Mouse (Mus musculus) cortical plate, adult 2 months (tissue): ENCODE measurements around the gene Cox17. TPM values are rescaled to one million over a fixed set of nuclear protein-coding genes. Genes with fewer than 3 reads are reported as not detected.

ENCODE experiments used
- H3K27ac ChIP-seq: fragments of 200-500 bp; 2 replicates; pipeline ENCODE4 v1.5.1; 2012; ENCODE audit warnings: low read length, control low read depth, inconsistent platforms; ENCODE audit not compliant: insufficient read depth
- H3K4me1 ChIP-seq: fragments of 200-500 bp; 2 replicates; pipeline ENCODE4 v1.6.1; 2011; ENCODE audit warnings: low read length; ENCODE audit not compliant: control insufficient read depth, insufficient read depth
- H3K4me3 ChIP-seq: fragments of 200-500 bp; 2 replicates; pipeline ENCODE4 v1.5.1; 2011; ENCODE audit warnings: mild to moderate bottlenecking, low read length, control low read depth; ENCODE audit not compliant: insufficient read depth
- CTCF ChIP-seq: fragments of 200-500 bp; IDR thresholded peaks from 2 replicates; pipeline ENCODE4 v1.5.1; 2011; ENCODE audit warnings: mild to moderate bottlenecking, control low read depth, low read length; ENCODE audit not compliant: insufficient read depth; ENCODE audit errors: extremely low read depth
- POLR2A ChIP-seq: fragments of 200-500 bp; IDR thresholded peaks from 2 replicates; pipeline ENCODE4 v1.6.1; 2011; ENCODE audit warnings: mild to moderate bottlenecking, low read length, control low read depth; ENCODE audit not compliant: insufficient read depth; ENCODE audit errors: extremely low read depth
- polyA plus RNA-seq: library from polyadenylated mRNA; depleted of rRNA; stranded (reverse); fragments of >200 nt; gene quantifications from 2 replicates; pipeline ENCODE4 v1.2.3, GENCODE M21; 2012

The Cox17 gene
- polyA plus RNA-seq, 1 experiment, result 239 TPM

- Histone ChIP-seq H3K4me3 (peak overlapping the region; percentile 76), H3K4me1 (peaks cover 3% of the 10 kb centered on the region), H3K27ac (no peak overlapping the region)
- TF ChIP-seq POLR2A (no peak), CTCF (no peak)
Measured at GRCm38 (mm10) chr16:38347588-38347987, 797 bp downstream of the Cox17 start.

- H3K4me1 ChIP-seq, result peaks cover 3% of the 10 kb centered on the region
- no peak overlapping the region for H3K27ac ChIP-seq
- TF ChIP-seq CTCF (no peak), POLR2A (no peak)
- no peak overlapping the region for H3K4me3 ChIP-seq
Measured at GRCm38 (mm10) chr16:38348217-38348761, 1.5 kb downstream of the Cox17 start.

GRCm38 (mm10) chr16:38349881-38350280 is 3.1 kb downstream of the Cox17 start:
- no peak for TF ChIP-seq CTCF
- no peak for TF ChIP-seq POLR2A
- H3K27ac ChIP-seq, result no peak overlapping the region
- peaks cover 3% of the 10 kb centered on the region for H3K4me1 ChIP-seq
- no peak overlapping the region for H3K4me3 ChIP-seq

GRCm38 (mm10) chr16:38350361-38350855 is 3.6 kb downstream of the Cox17 start:
- Histone ChIP-seq H3K4me3 (no peak overlapping the region), H3K27ac (no peak overlapping the region), H3K4me1 (peaks cover 3% of the 10 kb centered on the region)
- no peak for TF ChIP-seq POLR2A
- TF ChIP-seq CTCF, result no peak

GRCm38 (mm10) chr16:38350939-38351338 is 4.1 kb downstream of the Cox17 start:
- H3K27ac ChIP-seq, result no peak overlapping the region
- no peak overlapping the region for H3K4me3 ChIP-seq
- peaks cover 3% of the 10 kb centered on the region for H3K4me1 ChIP-seq
- TF ChIP-seq CTCF, result no peak
- TF ChIP-seq POLR2A, result no peak

GRCm38 (mm10) chr16:38352031-38352430 is 5.2 kb downstream of the Cox17 start:
- TF ChIP-seq CTCF, result no peak
- H3K4me1 ChIP-seq, result peaks cover 3% of the 10 kb centered on the region
- no peak overlapping the region for H3K4me3 ChIP-seq
- no peak overlapping the region for H3K27ac ChIP-seq

- TF ChIP-seq CTCF (no peak), POLR2A (no peak)
- Histone ChIP-seq H3K27ac (no peak overlapping the region), H3K4me1 (peaks cover 2% of the 10 kb centered on the region), H3K4me3 (no peak overlapping the region)
Measured at GRCm38 (mm10) chr16:38352851-38353250, 6.1 kb downstream of the Cox17 start.

GRCm38 (mm10) chr16:38353642-38354041 is 6.9 kb downstream of the Cox17 start:
- H3K4me1 ChIP-seq, result no peaks in the 10 kb centered on the region
- TF ChIP-seq CTCF (no peak), POLR2A (no peak)
- no peak overlapping the region for H3K4me3 ChIP-seq
- H3K27ac ChIP-seq, result no peak overlapping the region

- Histone ChIP-seq H3K4me1 (no peaks in the 10 kb centered on the region), H3K27ac (no peak overlapping the region), H3K4me3 (no peak overlapping the region)
- TF ChIP-seq POLR2A (no peak), CTCF (no peak)
Measured at GRCm38 (mm10) chr16:38354185-38354913, 7.6 kb downstream of the Cox17 start.

GRCm38 (mm10) chr16:38358256-38358812 is 11.5 kb downstream of the Cox17 start:
- no peaks in the 10 kb centered on the region for H3K4me1 ChIP-seq
- no peak overlapping the region for H3K4me3 ChIP-seq
- H3K27ac ChIP-seq, result no peak overlapping the region
- TF ChIP-seq POLR2A (no peak), CTCF (no peak)
